Mouse (Mus musculus) forebrain, embryonic 10.5 days (tissue): ENCODE data around the gene Olfr715b. TPM values are rescaled to one million over a fixed set of nuclear protein-coding genes. Genes with fewer than 3 reads are reported as not detected.
"Not testable (repeated sequence)": the region's sequence is repeated elsewhere in the genome, so short reads cannot be mapped to it uniquely, and the experiment has no call there.

Source experiments
- DNase-seq: peaks from one replicate; pipeline ENCODE4 v3.0.0-alpha.2; 2017; ENCODE audit warnings: low spot score; ENCODE audit errors: extremely low spot score
- H3K27ac ChIP-seq: fragments of 300-500 bp; sonication (generic); 2 replicates; pipeline ENCODE4 v1.5.1; 2016; ENCODE audit warnings: mild to moderate bottlenecking
- H3K27me3 ChIP-seq: fragments of 300-500 bp; sonication (generic); 2 replicates; pipeline ENCODE4 v1.6.1; 2016; ENCODE audit warnings: mild to moderate bottlenecking; ENCODE audit not compliant: poor library complexity, severe bottlenecking
- H3K36me3 ChIP-seq: fragments of 300-500 bp; sonication (generic); replicated peaks from 2 replicates; pipeline ENCODE4 v1.6.1; 2016; ENCODE audit warnings: mild to moderate bottlenecking, moderate library complexity
- H3K4me1 ChIP-seq: fragments of 300-500 bp; sonication (generic); 2 replicates; pipeline ENCODE4 v1.6.1; 2016
- H3K4me3 ChIP-seq: fragments of 300-500 bp; sonication (generic); 2 replicates; pipeline ENCODE4 v1.5.1; 2016; ENCODE audit warnings: mild to moderate bottlenecking, moderate library complexity
- H3K9me3 ChIP-seq: fragments of 300-500 bp; sonication (generic); 2 replicates; pipeline ENCODE4 v1.6.1; 2016; ENCODE audit warnings: mild to moderate bottlenecking, moderate library complexity
- WGBS: fragments of 180-500 bp; shearing (Covaris S2); methylation state at CpG from one replicate; pipeline ENCODE4 v1.1.7; 2016; 5-methylcytosine and 5-hydroxymethylcytosine counted together
- polyA plus RNA-seq: library from polyadenylated mRNA; unstranded; fragments of >200 nt; fragmentation: Nextera tagmentation; extraction: Ambion mirVana; gene quantifications from 2 replicates; pipeline ENCODE4 v1.2.1, GENCODE M21; 2016

Olfr715b gene
- not detected in 2 replicates for polyA plus RNA-seq

- not testable (repeated sequence) for H3K27me3 ChIP-seq, H3K4me1 ChIP-seq, H3K9me3 ChIP-seq, H3K27ac ChIP-seq, DNase-seq, H3K4me3 ChIP-seq, H3K36me3 ChIP-seq
- WGBS: 94% methylated on average over 2 of the region's 2 CpGs
Observed at GRCm38 (mm10) chr7:107110269-107110668, at the start of gene Olfr715b. TSS of gene Olfr715b (minus strand) at chr7:107110369.

- not testable (repeated sequence) for H3K4me3 ChIP-seq, H3K27me3 ChIP-seq, H3K9me3 ChIP-seq, H3K36me3 ChIP-seq, H3K4me1 ChIP-seq, H3K27ac ChIP-seq, DNase-seq
- 82% methylated on average over 2 of the region's 2 CpGs for whole genome bisulfite sequencing
Observed at GRCm38 (mm10) chr7:107138027-107138426, 27.9 kb upstream of the Olfr715b start, which contains the start of gene Olfr716. TSS of gene Olfr716 (plus strand) at chr7:107138327.

- not testable (repeated sequence) for H3K27ac ChIP-seq, H3K27me3 ChIP-seq, H3K4me3 ChIP-seq, H3K9me3 ChIP-seq, DNase-seq, H3K36me3 ChIP-seq, H3K4me1 ChIP-seq
- WGBS: 80% methylated on average over 3 of the region's 3 CpGs
Observed at GRCm38 (mm10) chr7:107130983-107131382, 20.8 kb upstream of the Olfr715b start, which contains the start of gene Olfr715. TSS of gene Olfr715 (minus strand) at chr7:107131083.

GRCm38 (mm10) chr7:107092920-107093319 lies 17.2 kb downstream of the Olfr715b start, which contains the start of gene Olfr17:
TSS of gene Olfr17 (plus strand) at chr7:107093220.
- Histone ChIP-seq H3K27me3 (no peaks in the 10 kb centered on the region), H3K4me3 (no peak within 1 kb of the TSS), H3K9me3 (0 out of 2 replicates have a peak, but pooled peaks cover 4% of the 10 kb centered on the region), H3K4me1 (no peaks in the 10 kb centered on the region), H3K27ac (no peak within 1 kb of the TSS), H3K36me3 (no peaks in the 10 kb centered on the region)
- no peak for DNase-seq
- WGBS: 72% methylated on average over 1 of the region's 1 CpGs

GRCm38 (mm10) chr7:107070681-107071080 lies 39.5 kb downstream of the Olfr715b start, which contains the start of gene Olfr714:
TSS of gene Olfr714 (plus strand) at chr7:107070981.
- Histone ChIP-seq H3K4me1 (no peaks in the 10 kb centered on the region), H3K9me3 (peaks cover 25% of the 10 kb centered on the region; the same call in 1 of the 2 replicates), H3K27ac (no peak within 1 kb of the TSS), H3K27me3 (no peaks in the 10 kb centered on the region), H3K36me3 (no peaks in the 10 kb centered on the region), H3K4me3 (no peak within 1 kb of the TSS)
- 91% methylated on average over 2 of the region's 2 CpGs for WGBS
- DNase-seq: no peak

Other genes starting within 250 kb of the Olfr715b start
- not detected in 2 replicates for gene Olfr704, start 247.2 kb downstream of the Olfr715b start, polyA plus RNA-seq
- gene Olfr705, start 233.5 kb downstream of the Olfr715b start, polyA plus RNA-seq: not detected in 2 replicates
- not detected in 2 replicates for gene Olfr706, start 222.2 kb downstream of the Olfr715b start, polyA plus RNA-seq
- not detected in 2 replicates for gene Olfr707, start 209.1 kb downstream of the Olfr715b start, polyA plus RNA-seq
- not detected in 2 replicates for gene Olfr1532-ps1, start 202.4 kb downstream of the Olfr715b start, polyA plus RNA-seq
- not detected in 2 replicates for gene Olfr709-ps1, start 178.2 kb downstream of the Olfr715b start, polyA plus RNA-seq
- gene Olfr710, start 162.1 kb downstream of the Olfr715b start, polyA plus RNA-seq: not detected in 2 replicates
- gene Olfr6, start 146.4 kb downstream of the Olfr715b start, polyA plus RNA-seq: not detected in 2 replicates
- not detected in 2 replicates for gene Olfr711, start 134.9 kb downstream of the Olfr715b start, polyA plus RNA-seq
- gene Olfr2, start 104.3 kb downstream of the Olfr715b start, polyA plus RNA-seq: not detected in 2 replicates
- not detected in 2 replicates for gene Olfr713, start 79.2 kb downstream of the Olfr715b start, polyA plus RNA-seq
- gene Olfr714, start 39.4 kb downstream of the Olfr715b start, polyA plus RNA-seq: not detected in 2 replicates
- gene Olfr17, start 17.1 kb downstream of the Olfr715b start, polyA plus RNA-seq: not detected in 2 replicates
- gene Olfr715, start 20.7 kb upstream of the Olfr715b start, polyA plus RNA-seq: not detected in 2 replicates
- gene Olfr716, start 28.0 kb upstream of the Olfr715b start, polyA plus RNA-seq: not detected in 2 replicates
- not detected in 2 replicates for gene Nlrp14, start 56.6 kb upstream of the Olfr715b start, polyA plus RNA-seq
- gene Rbmxl2, start 99.1 kb upstream of the Olfr715b start, polyA plus RNA-seq: not detected in 2 replicates